Mouse (Mus musculus) C2C12 (cell line): Measurements from ENCODE around the gene Etl4. TPM values are rescaled to one million over a fixed set of nuclear protein-coding genes. Genes with fewer than 3 reads are reported as not detected.

Source experiments
- H3K27me3 ChIP-seq: one replicate; pipeline ENCODE4 v1.6.1; 2011; ENCODE audit not compliant: control insufficient read depth, insufficient read depth, insufficient read length
- H3K36me3 ChIP-seq: one replicate; pipeline ENCODE4 v1.6.1; 2011; ENCODE audit not compliant: control insufficient read depth, insufficient read depth
- H3K4me3 ChIP-seq: one replicate; pipeline ENCODE4 v1.5.1; 2011; ENCODE audit warnings: mild to moderate bottlenecking, control low read depth; ENCODE audit not compliant: poor library complexity, insufficient read depth, severe bottlenecking
- H3K79me2 ChIP-seq: one replicate; pipeline ENCODE4 v1.6.1; 2011; ENCODE audit not compliant: control insufficient read depth, insufficient read depth
- H3K79me3 ChIP-seq: one replicate; pipeline ENCODE4 v1.6.1; 2011; ENCODE audit warnings: low read depth, control low read depth
- H3ac ChIP-seq: one replicate; pipeline ENCODE3; 2011; ENCODE audit warnings: low read depth; ENCODE audit not compliant: control insufficient read depth, insufficient read length
- CEBPB ChIP-seq: IDR thresholded peaks from one replicate; pipeline ENCODE4 v1.6.1; 2011; ENCODE audit warnings: low read depth, mild to moderate bottlenecking, control low read depth, moderate library complexity
- CTCF ChIP-seq: IDR thresholded peaks from one replicate; pipeline ENCODE4 v1.5.1; 2011; ENCODE audit not compliant: control insufficient read depth, insufficient read depth, insufficient read length
- FOSL1 ChIP-seq: IDR thresholded peaks from one replicate; pipeline ENCODE4 v1.8.0; 2011; ENCODE audit warnings: mild to moderate bottlenecking, low read length; ENCODE audit not compliant: poor library complexity, insufficient read depth, severe bottlenecking
- MAX ChIP-seq: IDR thresholded peaks from one replicate; pipeline ENCODE4 v1.6.1; 2011; ENCODE audit warnings: mild to moderate bottlenecking, control low read depth
- MYOD1 ChIP-seq: IDR thresholded peaks from one replicate; pipeline ENCODE4 v1.6.1; 2011; ENCODE audit warnings: low read depth; ENCODE audit not compliant: control insufficient read depth, insufficient read length
- MYOG ChIP-seq: IDR thresholded peaks from one replicate; pipeline ENCODE4 v1.6.1; 2011; ENCODE audit not compliant: control insufficient read depth, insufficient read length; ENCODE audit errors: extremely low read depth
- USF1 ChIP-seq: IDR thresholded peaks from one replicate; pipeline ENCODE4 v1.6.1; 2011; ENCODE audit warnings: low read depth, mild to moderate bottlenecking, control low read depth, moderate library complexity
- polyA plus RNA-seq: library from polyadenylated mRNA; unstranded; fragments of >200 nt; fragmentation: generic; extraction: Trizol; gene quantifications from one replicate; pipeline ENCODE4 v1.2.1, GENCODE M21; 2012; ENCODE audit warnings: missing spikeins

Etl4 gene
- polyA plus RNA-seq, 1 experiment: 3.9 TPM

- Histone ChIP-seq H3K79me2 (no peaks in the 10 kb centered on the region), H3K36me3 (no peaks in the 10 kb centered on the region), H3K79me3 (no peaks in the 10 kb centered on the region), H3K4me3 (no peak overlapping the region), H3K27me3 (no peaks in the 10 kb centered on the region), H3ac (no peak overlapping the region)
- TF ChIP-seq MYOG: no peak
- no peak for TF ChIP-seq MYOD1
- TF ChIP-seq FOSL1: no peak
- no peak for TF ChIP-seq CEBPB
- TF ChIP-seq MAX: no peak
- TF ChIP-seq USF1: no peak
- no peak for TF ChIP-seq CTCF
These were observed 814.6 kb downstream of the Etl4 start for GRCm38 (mm10) chr2:20723990-20724745.

- Histone ChIP-seq H3K36me3 (no peaks in the 10 kb centered on the region), H3K27me3 (no peaks in the 10 kb centered on the region), H3K79me2 (no peaks in the 10 kb centered on the region), H3ac (no peak overlapping the region), H3K4me3 (no peak overlapping the region), H3K79me3 (no peaks in the 10 kb centered on the region)
- no peak for TF ChIP-seq MYOG
- TF ChIP-seq FOSL1: no peak
- no peak for TF ChIP-seq CEBPB
- no peak for TF ChIP-seq MYOD1
- TF ChIP-seq MAX: no peak
- TF ChIP-seq USF1: no peak
- no peak for TF ChIP-seq CTCF
These were observed 817.4 kb downstream of the Etl4 start for GRCm38 (mm10) chr2:20726974-20727373.

GRCm38 (mm10) chr2:20727752-20728438, 818.3 kb downstream of the Etl4 start:
- no peaks in the 10 kb centered on the region for H3K79me3 ChIP-seq
- H3K36me3 ChIP-seq: no peaks in the 10 kb centered on the region
- no peaks in the 10 kb centered on the region for H3K79me2 ChIP-seq
- no peak overlapping the region for H3K4me3 ChIP-seq
- TF ChIP-seq USF1: peak; percentile 4
- no peak for TF ChIP-seq CTCF
- no peaks in the 10 kb centered on the region for H3K27me3 ChIP-seq
- no peak overlapping the region for H3ac ChIP-seq

GRCm38 (mm10) chr2:20735444-20735843, 825.9 kb downstream of the Etl4 start:
- TF ChIP-seq CEBPB: no peak

GRCm38 (mm10) chr2:20736324-20737015, 826.9 kb downstream of the Etl4 start:
- H3K79me2 ChIP-seq: no peaks in the 10 kb centered on the region
- H3K79me3 ChIP-seq: no peaks in the 10 kb centered on the region
- H3K36me3 ChIP-seq: no peaks in the 10 kb centered on the region
- no peak overlapping the region for H3K4me3 ChIP-seq
- H3ac ChIP-seq: no peak overlapping the region
- no peaks in the 10 kb centered on the region for H3K27me3 ChIP-seq
- TF ChIP-seq MYOG (no peak), CEBPB (no peak), USF1 (no peak), CTCF (no peak), FOSL1 (no peak), MAX (no peak), MYOD1 (no peak)

More at GRCm38 (mm10) chr2:20735444-20735843, 825.9 kb downstream of the Etl4 start:
- Histone ChIP-seq H3K36me3 (no peaks in the 10 kb centered on the region), H3K4me3 (no peak overlapping the region), H3K79me3 (no peaks in the 10 kb centered on the region), H3K79me2 (no peaks in the 10 kb centered on the region), H3K27me3 (no peaks in the 10 kb centered on the region), H3ac (no peak overlapping the region)
